Mouse (Mus musculus) adrenal gland, adult 10 weeks (tissue): ENCODE data around the gene Csn1s1. TPM values are rescaled to one million over a fixed set of nuclear protein-coding genes. Genes with fewer than 3 reads are reported as not detected.

Experiments
- polyA plus RNA-seq: library from polyadenylated mRNA; stranded (reverse); fragments of 350-450 nt; fragmentation: Illumina TruSeq; extraction: RNeasy Lipid Tissue Mini Kit (QIAGEN cat#74804); gene quantifications from one replicate; pipeline ENCODE4 v1.2.3, GENCODE M21; 2014; ENCODE audit warnings: low read depth, low replicate concordance

Gene Csn1s1
- polyA plus RNA-seq: not detected

DNA sequence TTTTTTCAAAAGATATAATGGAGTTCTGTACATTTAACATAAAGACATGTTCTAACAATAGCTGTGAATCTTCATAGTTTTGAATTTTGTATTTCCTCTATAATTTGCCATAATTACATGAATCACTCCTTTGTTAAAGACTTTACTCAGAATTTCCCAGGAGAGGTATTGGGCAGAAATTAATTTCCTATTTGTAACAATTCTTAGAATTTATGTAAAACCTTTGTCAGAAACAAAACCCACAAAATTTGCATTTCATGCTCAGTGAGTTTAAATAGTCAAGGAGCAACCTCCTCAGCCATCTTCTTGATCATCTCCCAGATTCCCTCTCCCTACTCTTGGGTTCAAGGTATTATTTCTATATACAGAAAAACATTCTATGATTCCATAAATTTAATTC is at the start of gene Csn1s1:
Gene Csn1s1 (plus strand): TSS at position 301 of the 400 bp plus-strand sequence.

DNA sequence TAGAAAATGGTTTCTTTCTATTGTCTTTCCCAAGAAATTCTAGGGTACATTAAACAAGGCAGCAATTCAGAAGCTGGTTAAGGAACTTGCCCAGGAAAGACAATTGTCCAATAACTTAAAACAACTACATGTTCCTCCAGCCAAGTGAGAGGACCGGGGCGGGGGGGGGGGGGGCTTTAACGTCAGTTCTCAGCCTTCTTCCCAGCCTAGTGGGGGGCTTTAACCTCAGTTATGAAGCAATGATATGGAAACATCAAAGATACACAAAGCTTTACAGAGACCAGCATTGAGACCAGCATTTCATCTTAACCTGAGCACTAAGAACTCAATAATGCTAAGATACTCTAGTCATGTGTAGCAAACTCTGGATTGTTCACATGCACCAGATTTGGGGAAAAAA is 33.5 kb downstream of the Csn1s1 start, which contains the start of gene Csn2:
Gene Csn2 (minus strand): TSS at position 101 of the 400 bp plus-strand sequence.

Other genes with a start within 250 kb of the Csn1s1 start
- gene Ugt2b38, start 242.0 kb upstream of the Csn1s1 start, polyA plus RNA-seq: not detected
- gene Ugt2a2, start 183.9 kb upstream of the Csn1s1 start, polyA plus RNA-seq: not detected
- gene Gm43638, start 179.4 kb upstream of the Csn1s1 start, polyA plus RNA-seq: not detected
- gene Ugt2a1, start 175.3 kb upstream of the Csn1s1 start, polyA plus RNA-seq: not detected
- not detected for gene Sult1b1, start 128.0 kb upstream of the Csn1s1 start, polyA plus RNA-seq
- not detected for gene Sult1d1, start 97.2 kb upstream of the Csn1s1 start, polyA plus RNA-seq
- gene Sult1e1, start 74.6 kb upstream of the Csn1s1 start, polyA plus RNA-seq: 0.82 TPM
- not detected for gene Csn2, start 33.4 kb downstream of the Csn1s1 start, polyA plus RNA-seq
- not detected for gene Csn1s2a, start 108.4 kb downstream of the Csn1s1 start, polyA plus RNA-seq
- not detected for gene Csn1s2b, start 141.9 kb downstream of the Csn1s1 start, polyA plus RNA-seq
- gene Prr27, start 159.5 kb downstream of the Csn1s1 start, polyA plus RNA-seq: not detected
- gene Odam, start 218.8 kb downstream of the Csn1s1 start, polyA plus RNA-seq: not detected